Mouse (Mus musculus): ENCODE data around the gene Kcna5. TPM values are rescaled to one million over a fixed set of nuclear protein-coding genes. Genes with fewer than 3 reads are reported as not detected.
A peak's percentile ranks its signal among the peaks of the same experiment; 100 is the strongest.

The Kcna5 gene
- polyA plus RNA-seq (2015; fragmentation: Nextera tagmentation; extraction: Ambion mirVana): 3.3 and 5.5 TPM in 2 replicates

- H3K27ac ChIP-seq: peak within 1 kb of the TSS; percentile 21; the same call in 1 of the 2 replicates
- H3K4me1 ChIP-seq (replicated peaks): peaks cover 45% of the 10 kb centered on the region
- H3K9ac ChIP-seq (replicated peaks): peak within 1 kb of the TSS; percentile 46
- peak; percentile 90 for ATAC-seq
- H3K4me2 ChIP-seq (replicated peaks): peak within 1 kb of the TSS; percentile 60
- H3K27me3 ChIP-seq: peaks cover 23% of the 10 kb centered on the region
- peak within 1 kb of the TSS; percentile 29 for H3K4me3 ChIP-seq (replicated peaks)
- no peaks in the 10 kb centered on the region for H3K36me3 ChIP-seq
- WGBS: under 1% methylated on average over 15 of the region's 15 CpGs
- no peaks in the 10 kb centered on the region for H3K9me3 ChIP-seq
Observed at GRCm38 (mm10) chr6:126535208-126535910, at the start of gene Kcna5. Gene Kcna5, minus strand, starts transcription at chr6:126535412.

GRCm38 (mm10) chr6:126583075-126583474 is 47.9 kb upstream of the Kcna5 start:
- H3K4me3 ChIP-seq (replicated peaks): no peak overlapping the region
- WGBS: 67% methylated on average over 7 of the region's 7 CpGs
- no peaks in the 10 kb centered on the region for H3K9me3 ChIP-seq
- H3K27ac ChIP-seq: no peak overlapping the region
- no peak overlapping the region for H3K9ac ChIP-seq (replicated peaks)
- no peaks in the 10 kb centered on the region for H3K36me3 ChIP-seq
- H3K4me2 ChIP-seq (replicated peaks): no peak overlapping the region
- H3K27me3 ChIP-seq: no peaks in the 10 kb centered on the region
- no peak for ATAC-seq
- H3K4me1 ChIP-seq (replicated peaks): no peaks in the 10 kb centered on the region

- Histone ChIP-seq H3K27me3 (no peaks in the 10 kb centered on the region), H3K36me3 (no peaks in the 10 kb centered on the region), H3K4me2 (replicated peaks) (no peak overlapping the region), H3K27ac (no peak overlapping the region), H3K4me1 (replicated peaks) (no peaks in the 10 kb centered on the region), H3K9ac (replicated peaks) (no peak overlapping the region), H3K9me3 (no peaks in the 10 kb centered on the region), H3K4me3 (replicated peaks) (no peak overlapping the region)
- 86% methylated on average over 8 of the region's 8 CpGs for WGBS
- no peak for ATAC-seq
Observed at GRCm38 (mm10) chr6:126581632-126582031, 46.4 kb upstream of the Kcna5 start.

DNA sequence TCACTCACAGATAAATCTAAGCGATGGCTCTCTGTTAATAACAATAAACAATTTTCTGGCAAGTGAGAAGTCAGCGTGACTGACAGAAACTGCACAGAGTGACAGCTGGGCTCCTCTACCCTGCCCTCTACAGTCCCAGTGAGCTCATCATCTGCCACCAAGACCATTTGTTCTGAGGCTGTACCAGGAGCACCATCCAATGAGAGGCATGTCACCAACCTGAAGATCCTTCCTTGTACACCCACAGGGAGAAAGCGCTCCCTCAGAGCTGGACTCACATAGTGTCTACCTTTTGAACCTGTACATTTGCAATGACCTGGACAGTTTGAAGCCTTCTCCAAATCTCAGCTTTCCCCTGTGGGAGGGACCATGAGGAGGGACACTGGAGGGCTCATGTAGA is 45.4 kb upstream of the Kcna5 start:
- Histone ChIP-seq H3K9ac (replicated peaks) (no peak overlapping the region), H3K36me3 (no peaks in the 10 kb centered on the region), H3K4me1 (replicated peaks) (no peaks in the 10 kb centered on the region), H3K4me2 (replicated peaks) (no peak overlapping the region), H3K4me3 (replicated peaks) (no peak overlapping the region), H3K27ac (no peak overlapping the region), H3K9me3 (no peaks in the 10 kb centered on the region), H3K27me3 (no peaks in the 10 kb centered on the region)
- WGBS: 88% methylated on average over 3 of the region's 3 CpGs
- no peak for ATAC-seq

- Histone ChIP-seq H3K9me3 (no peaks in the 10 kb centered on the region), H3K36me3 (no peaks in the 10 kb centered on the region), H3K9ac (replicated peaks) (no peak overlapping the region), H3K27ac (no peak overlapping the region), H3K4me1 (replicated peaks) (no peaks in the 10 kb centered on the region), H3K4me2 (replicated peaks) (no peak overlapping the region), H3K4me3 (replicated peaks) (no peak overlapping the region), H3K27me3 (no peaks in the 10 kb centered on the region)
- WGBS: 90% methylated on average over 3 of the region's 3 CpGs
- no peak for ATAC-seq
Observed at GRCm38 (mm10) chr6:126577415-126577814, 42.2 kb upstream of the Kcna5 start.

GRCm38 (mm10) chr6:126576566-126576965 is 41.4 kb upstream of the Kcna5 start:
- Histone ChIP-seq H3K27me3 (no peaks in the 10 kb centered on the region), H3K9ac (replicated peaks) (no peak overlapping the region), H3K4me1 (replicated peaks) (no peaks in the 10 kb centered on the region), H3K4me3 (replicated peaks) (no peak overlapping the region), H3K36me3 (no peaks in the 10 kb centered on the region), H3K9me3 (no peaks in the 10 kb centered on the region), H3K4me2 (replicated peaks) (no peak overlapping the region), H3K27ac (no peak overlapping the region)
- 88% methylated on average over 1 of the region's 1 CpGs for whole genome bisulfite sequencing
- ATAC-seq: no peak

GRCm38 (mm10) chr6:126574778-126575177 is 39.6 kb upstream of the Kcna5 start:
- Histone ChIP-seq H3K9ac (replicated peaks) (no peak overlapping the region), H3K4me2 (replicated peaks) (no peak overlapping the region), H3K4me1 (replicated peaks) (no peaks in the 10 kb centered on the region), H3K27me3 (no peaks in the 10 kb centered on the region), H3K9me3 (no peaks in the 10 kb centered on the region), H3K27ac (no peak overlapping the region), H3K36me3 (no peaks in the 10 kb centered on the region), H3K4me3 (replicated peaks) (no peak overlapping the region)
- ATAC-seq: no peak
- 88% methylated on average over 7 of the region's 7 CpGs for WGBS

GRCm38 (mm10) chr6:126573021-126573420 is 37.8 kb upstream of the Kcna5 start:
- Histone ChIP-seq H3K27me3 (no peaks in the 10 kb centered on the region), H3K4me1 (replicated peaks) (no peaks in the 10 kb centered on the region), H3K4me2 (replicated peaks) (no peak overlapping the region), H3K36me3 (no peaks in the 10 kb centered on the region), H3K4me3 (replicated peaks) (no peak overlapping the region), H3K9ac (replicated peaks) (no peak overlapping the region), H3K27ac (no peak overlapping the region), H3K9me3 (no peaks in the 10 kb centered on the region)
- ATAC-seq: no peak
- 89% methylated on average over 5 of the region's 5 CpGs for WGBS

DNA sequence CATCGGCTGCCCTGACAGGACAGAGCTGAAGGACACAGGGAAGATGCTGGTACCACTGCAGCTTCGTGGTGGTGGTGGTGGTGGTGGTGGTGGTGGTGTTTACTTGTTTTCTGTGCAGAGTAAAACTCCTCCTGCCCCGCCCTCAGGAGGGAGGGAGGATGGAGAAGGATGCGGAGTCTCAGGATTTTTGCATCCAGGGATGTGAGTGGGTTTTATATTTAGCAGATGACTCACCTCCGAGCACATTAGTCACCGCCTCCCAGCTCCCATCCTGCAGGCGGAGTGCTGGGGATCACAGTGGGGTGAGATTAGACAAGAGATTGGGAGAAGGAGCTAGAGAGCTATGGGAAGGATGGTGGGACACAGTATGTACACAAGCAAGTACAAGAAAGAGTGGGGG is 34.6 kb upstream of the Kcna5 start:
- H3K36me3 ChIP-seq: no peaks in the 10 kb centered on the region
- WGBS: 88% methylated on average over 7 of the region's 7 CpGs
- no peak overlapping the region for H3K4me3 ChIP-seq (replicated peaks)
- H3K4me1 ChIP-seq (replicated peaks): no peaks in the 10 kb centered on the region
- no peaks in the 10 kb centered on the region for H3K9me3 ChIP-seq
- ATAC-seq: no peak
- H3K27ac ChIP-seq: no peak overlapping the region
- no peaks in the 10 kb centered on the region for H3K27me3 ChIP-seq
- no peak overlapping the region for H3K4me2 ChIP-seq (replicated peaks)
- no peak overlapping the region for H3K9ac ChIP-seq (replicated peaks)

DNA sequence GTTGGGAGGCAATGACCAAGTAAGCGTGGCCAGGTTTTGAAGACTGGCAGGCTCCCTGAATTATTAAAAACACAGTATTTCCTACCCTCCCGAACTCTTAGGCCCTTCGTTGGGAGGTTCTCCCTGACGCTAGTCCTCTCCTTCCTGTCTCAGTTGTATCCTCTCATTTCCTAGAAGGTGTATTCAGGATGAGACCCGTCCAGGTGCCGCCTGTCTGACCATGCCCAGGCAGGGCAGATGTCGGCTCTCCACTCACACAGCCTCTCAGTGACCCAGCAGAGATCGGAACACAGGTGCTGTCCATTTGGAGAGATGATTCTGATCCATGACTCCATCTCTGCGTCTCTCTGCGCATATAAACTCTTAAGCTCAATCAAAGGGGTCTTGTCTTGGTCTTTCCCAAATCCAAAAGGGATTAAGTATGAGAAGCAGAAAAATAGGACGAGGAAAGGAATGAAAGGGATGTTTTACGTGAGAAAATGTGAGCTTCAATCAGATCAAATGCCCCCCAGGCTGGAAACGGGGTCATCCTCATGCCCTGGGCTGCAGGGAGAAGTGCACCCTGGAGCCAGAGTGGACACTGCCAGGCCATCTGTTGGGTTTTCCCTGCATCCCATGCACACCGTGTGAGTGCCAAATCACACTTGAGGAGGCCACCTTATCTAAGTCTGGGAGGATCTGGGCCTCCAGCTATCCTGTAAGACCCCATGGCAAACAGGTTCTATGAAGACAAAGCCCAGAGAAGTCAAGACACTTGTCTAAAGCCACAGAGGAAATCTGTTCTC is 33.0 kb upstream of the Kcna5 start:
- no peaks in the 10 kb centered on the region for H3K9me3 ChIP-seq
- WGBS: 85% methylated on average over 14 of the region's 14 CpGs
- H3K36me3 ChIP-seq: no peaks in the 10 kb centered on the region
- no peaks in the 10 kb centered on the region for H3K4me1 ChIP-seq (replicated peaks)
- H3K27me3 ChIP-seq: no peaks in the 10 kb centered on the region
- H3K4me2 ChIP-seq (replicated peaks): no peak overlapping the region
- no peak overlapping the region for H3K27ac ChIP-seq
- no peak overlapping the region for H3K9ac ChIP-seq (replicated peaks)
- H3K4me3 ChIP-seq (replicated peaks): no peak overlapping the region
- ATAC-seq: no peak

- Histone ChIP-seq H3K4me1 (replicated peaks) (no peaks in the 10 kb centered on the region), H3K36me3 (no peaks in the 10 kb centered on the region), H3K4me3 (replicated peaks) (no peak overlapping the region), H3K27ac (no peak overlapping the region), H3K4me2 (replicated peaks) (no peak overlapping the region), H3K9me3 (no peaks in the 10 kb centered on the region), H3K27me3 (no peaks in the 10 kb centered on the region), H3K9ac (replicated peaks) (no peak overlapping the region)
- no peak for ATAC-seq
- WGBS: 94% methylated on average over 9 of the region's 9 CpGs
Observed at GRCm38 (mm10) chr6:126567326-126567725, 32.1 kb upstream of the Kcna5 start.

DNA sequence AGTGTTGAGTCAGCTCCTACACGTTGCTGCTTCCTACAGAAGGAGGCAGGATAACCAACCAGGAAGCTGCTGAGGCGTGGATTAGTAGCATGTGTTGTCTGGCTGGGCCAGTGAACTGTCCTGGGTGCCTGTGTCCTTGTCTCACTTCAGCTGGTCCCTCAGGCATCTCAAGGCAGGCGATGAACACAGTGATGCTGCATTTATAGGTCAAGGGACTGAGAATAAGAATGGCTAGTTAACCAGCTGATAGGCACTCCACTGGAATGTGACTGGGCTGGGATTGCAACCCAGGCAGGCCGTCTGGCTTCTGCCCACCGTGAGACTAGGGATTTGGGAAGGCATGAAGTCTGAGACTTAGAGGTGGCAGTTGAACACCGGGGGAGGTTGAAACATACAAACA is 29.2 kb upstream of the Kcna5 start:
- no peak overlapping the region for H3K27ac ChIP-seq
- ATAC-seq: no peak
- no peak overlapping the region for H3K4me3 ChIP-seq (replicated peaks)
- H3K9me3 ChIP-seq: no peaks in the 10 kb centered on the region
- no peak overlapping the region for H3K9ac ChIP-seq (replicated peaks)
- H3K36me3 ChIP-seq: no peaks in the 10 kb centered on the region
- 64% methylated on average over 6 of the region's 6 CpGs for WGBS
- H3K4me1 ChIP-seq (replicated peaks): peaks cover 13% of the 10 kb centered on the region
- H3K4me2 ChIP-seq (replicated peaks): no peak overlapping the region
- H3K27me3 ChIP-seq: no peaks in the 10 kb centered on the region

Data from midbrain, embryonic 13.5 days (tissue).